Mouse (Mus musculus): ENCODE data around the gene Lmo3.

DNA sequence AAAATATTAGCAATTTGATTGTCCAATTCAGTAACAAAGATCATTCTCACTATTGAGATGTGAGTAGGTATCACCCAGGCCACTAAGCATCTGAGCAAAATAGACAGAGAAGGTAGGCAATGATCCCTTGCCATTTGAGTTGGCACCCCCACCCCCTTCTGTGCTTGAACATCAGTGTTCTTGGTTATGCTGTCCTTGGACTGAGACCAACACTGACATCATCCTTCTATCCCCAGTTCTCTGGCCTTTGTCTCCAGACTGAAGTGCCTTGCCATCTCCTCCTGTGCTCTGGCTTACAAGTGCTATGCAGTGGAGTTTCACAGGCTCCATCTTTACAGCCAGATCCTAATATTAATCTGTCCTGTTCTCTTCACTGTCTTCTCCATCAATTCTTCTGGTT, 39.0 kb upstream of the Lmo3 start:
- TF ChIP-seq EP300 (IDR thresholded peaks at IDR 0.05; ENCODE audit: low read depth) (no peak), CTCF (IDR thresholded peaks at IDR 0.05; ENCODE audit: low read depth) (no peak)
